Mouse (Mus musculus) small intestine, adult 2 months (tissue): ENCODE results near the gene Garnl3. TPM values are rescaled to one million over a fixed set of nuclear protein-coding genes. Genes with fewer than 3 reads are reported as not detected.

Source experiments
- H3K27ac ChIP-seq: fragments of 200-500 bp; 2 replicates; pipeline ENCODE4 v1.5.1; 2012; ENCODE audit warnings: low read depth, low read length, control low read depth, inconsistent platforms; ENCODE audit not compliant: insufficient read depth
- H3K27me3 ChIP-seq: fragments of 200-500 bp; 2 replicates; pipeline ENCODE4 v1.6.1; 2012; ENCODE audit warnings: mild to moderate bottlenecking, moderate library complexity, low read length, inconsistent platforms; ENCODE audit not compliant: control insufficient read depth, insufficient read depth
- H3K36me3 ChIP-seq: fragments of 200-500 bp; 2 replicates; pipeline ENCODE4 v1.6.1; 2012; ENCODE audit warnings: mild to moderate bottlenecking, low read length, control low read depth, inconsistent platforms; ENCODE audit not compliant: control insufficient read depth, insufficient read depth
- H3K4me1 ChIP-seq: fragments of 200-500 bp; 2 replicates; pipeline ENCODE4 v1.6.1; 2012; ENCODE audit warnings: low read length, inconsistent platforms, mixed read lengths; ENCODE audit not compliant: control insufficient read depth, insufficient read depth, insufficient read length
- H3K4me3 ChIP-seq: fragments of 200-500 bp; 2 replicates; pipeline ENCODE4 v1.5.1; 2012; ENCODE audit warnings: low read depth, mild to moderate bottlenecking, control low read depth, inconsistent platforms, low read length, moderate library complexity
- CTCF ChIP-seq: fragments of 200-500 bp; IDR thresholded peaks from 2 replicates; pipeline ENCODE4 v1.5.1; 2012; ENCODE audit warnings: low read depth, mild to moderate bottlenecking, control low read depth, inconsistent platforms, low read length, moderate library complexity, mixed read lengths; ENCODE audit not compliant: insufficient replicate concordance, insufficient read length; ENCODE audit errors: extremely low read depth
- POLR2A ChIP-seq: fragments of 200-500 bp; IDR thresholded peaks from 2 replicates; pipeline ENCODE4 v1.6.1; 2012; ENCODE audit warnings: low read depth, mild to moderate bottlenecking, control low read depth, inconsistent platforms, low read length, moderate library complexity
- WGBS: fragments of 180-500 bp; shearing (Covaris S2); methylation state at CpG from one replicate; pipeline ENCODE4 v1.1.7; 2018; 5-methylcytosine and 5-hydroxymethylcytosine counted together
- polyA plus RNA-seq: library from polyadenylated mRNA; depleted of rRNA; stranded (reverse); fragments of >200 nt; gene quantifications from 2 replicates; pipeline ENCODE4 v1.2.3, GENCODE M21; 2012

Garnl3 gene
- polyA plus RNA-seq, 1 experiment = 2.0 TPM

GRCm38 (mm10) chr2:32971235-32971634 is 160.2 kb downstream of the Garnl3 start:
- Histone ChIP-seq H3K27me3 (no peaks in the 10 kb centered on the region), H3K27ac (no peak overlapping the region), H3K36me3 (no peaks in the 10 kb centered on the region), H3K4me1 (no peaks in the 10 kb centered on the region; the same call in 1 of the 2 replicates), H3K4me3 (no peak overlapping the region)
- 70% methylated on average over 9 of the region's 9 CpGs for WGBS
- TF ChIP-seq POLR2A (no peak), CTCF (no peak)

GRCm38 (mm10) chr2:32969326-32969725 is 162.1 kb downstream of the Garnl3 start:
- TF ChIP-seq POLR2A = no peak
- no peak for TF ChIP-seq CTCF
- Histone ChIP-seq H3K27ac (no peak overlapping the region), H3K27me3 (no peaks in the 10 kb centered on the region), H3K4me3 (no peak overlapping the region), H3K4me1 (no peaks in the 10 kb centered on the region; the same call in 1 of the 2 replicates), H3K36me3 (peaks cover 6% of the 10 kb centered on the region)
- 73% methylated on average over 8 of the region's 8 CpGs for WGBS

GRCm38 (mm10) chr2:32968024-32968614 is 163.3 kb downstream of the Garnl3 start:
- Histone ChIP-seq H3K27me3 (no peaks in the 10 kb centered on the region), H3K4me1 (no peaks in the 10 kb centered on the region; the same call in 1 of the 2 replicates), H3K27ac (no peak overlapping the region), H3K36me3 (peaks cover 18% of the 10 kb centered on the region), H3K4me3 (no peak overlapping the region)
- TF ChIP-seq POLR2A (no peak), CTCF (no peak)
- 76% methylated on average over 9 of the region's 9 CpGs for WGBS

- Histone ChIP-seq H3K36me3 (peaks cover 26% of the 10 kb centered on the region), H3K27me3 (no peaks in the 10 kb centered on the region), H3K4me1 (no peaks in the 10 kb centered on the region; the same call in 1 of the 2 replicates), H3K27ac (peak overlapping the region; percentile 95), H3K4me3 (peak overlapping the region; percentile 80)
- WGBS = under 1% methylated on average over 55 of the region's 55 CpGs
- peak; percentile 53; the same call in 1 of the 2 replicates for TF ChIP-seq POLR2A
- TF ChIP-seq CTCF = peak; percentile 65; the same call in 1 of the 2 replicates
These were observed 164.5 kb downstream of the Garnl3 start for GRCm38 (mm10) chr2:32966689-32967631.

GRCm38 (mm10) chr2:32966184-32966688 is 165.2 kb downstream of the Garnl3 start:
- Histone ChIP-seq H3K4me3 (peak overlapping the region; percentile 80), H3K27ac (peak overlapping the region; percentile 95), H3K27me3 (no peaks in the 10 kb centered on the region), H3K36me3 (peaks cover 26% of the 10 kb centered on the region), H3K4me1 (no peaks in the 10 kb centered on the region; the same call in 1 of the 2 replicates)
- WGBS = 3% methylated on average over 13 of the region's 13 CpGs
- TF ChIP-seq POLR2A = no peak
- TF ChIP-seq CTCF = no peak

GRCm38 (mm10) chr2:32965511-32966183 is 165.8 kb downstream of the Garnl3 start:
- Histone ChIP-seq H3K4me1 (peaks cover 2% of the 10 kb centered on the region; the same call in 1 of the 2 replicates), H3K27me3 (no peaks in the 10 kb centered on the region), H3K36me3 (peaks cover 26% of the 10 kb centered on the region), H3K27ac (no peak overlapping the region), H3K4me3 (no peak overlapping the region)
- WGBS = 12% methylated on average over 7 of the region's 7 CpGs
- TF ChIP-seq POLR2A (no peak), CTCF (no peak)
